Comparison of ENCODE assay signal across 8 mouse cellular contexts in genomic region chr4:116596978-116597881, GRCm38 (mm10). TPM values are rescaled to one million over a fixed set of nuclear protein-coding genes. Genes with fewer than 3 reads are reported as not detected.
DNase-seq lines count a peak whose midpoint lies in the region; ATAC-seq and TF ChIP-seq lines count a peak whose summit lies in the region.

No protein-coding gene starts in this region.

- peak overlapping the region; percentile 83 for H3K4me3 ChIP-seq in G1E (ENCODE audit: low read depth, low read length)
- peak overlapping the region; percentile 66 for H3K4me3 ChIP-seq in forebrain, embryonic 16.5 days (replicated peaks; ENCODE audit: low read length)
- H3K4me3 ChIP-seq in layer of hippocampus, adult 2 months = peak overlapping the region; percentile 92
- peak overlapping the region; percentile 50 for H3K4me3 ChIP-seq in lung, embryonic 14.5 days (ENCODE audit: low read depth, low read length)
- H3K4me3 ChIP-seq in olfactory bulb, adult 2 months (ENCODE audit: insufficient read depth, low read depth, low read length) = peak overlapping the region; percentile 84
- H3K4me3 ChIP-seq in thymus, adult 2 months (ENCODE audit: control insufficient read depth, insufficient read depth, low read length) = peak overlapping the region; percentile 47

- peak overlapping the region; percentile 74 for H3K9ac ChIP-seq in forebrain, embryonic 16.5 days (replicated peaks; ENCODE audit: low read depth, low read length)
- H3K9ac ChIP-seq in lung, embryonic 14.5 days = peak overlapping the region; percentile 60

- intact Hi-C loops in heart, postnatal 36 days (cut with DNase I) = loop anchor here (5.0 kb wide), 1 partner anchor 255 kb away; no protein-coding TSS in a partner anchor

- no peaks in the 10 kb centered on the region for H3K27me3 ChIP-seq in G1E (ENCODE audit: insufficient read depth, low read length)
- H3K27me3 ChIP-seq in forebrain, embryonic 16.5 days (replicated peaks; ENCODE audit: control insufficient read depth, insufficient read depth, low read length) = no peaks in the 10 kb centered on the region
- no peaks in the 10 kb centered on the region for H3K27me3 ChIP-seq in lung, embryonic 14.5 days (ENCODE audit: insufficient read depth, low read length)
- H3K27me3 ChIP-seq in thymus, adult 2 months (ENCODE audit: control insufficient read depth, insufficient read depth, low read length) = no peaks in the 10 kb centered on the region

- WGBS in forebrain, embryonic 16.5 days = under 1% methylated on average over 50 of the region's 50 CpGs
- WGBS in lung, embryonic 14.5 days = under 1% methylated on average over 50 of the region's 50 CpGs
- under 1% methylated on average over 50 of the region's 50 CpGs for WGBS in olfactory bulb, adult 2 months
- under 1% methylated on average over 50 of the region's 50 CpGs for WGBS in thymus, adult 2 months

- peak overlapping the region; percentile 57 for H3K27ac ChIP-seq in forebrain, embryonic 16.5 days (ENCODE audit: low read length)
- peak overlapping the region; percentile 88 for H3K27ac ChIP-seq in layer of hippocampus, adult 2 months
- H3K27ac ChIP-seq in lung, embryonic 14.5 days (ENCODE audit: low read depth) = peak overlapping the region; percentile 68
- H3K27ac ChIP-seq in olfactory bulb, adult 2 months (ENCODE audit: insufficient read depth, low read depth, low read length) = peak overlapping the region; percentile 44
- H3K27ac ChIP-seq in thymus, adult 2 months (ENCODE audit: control insufficient read depth, insufficient read depth, low read length) = no peak overlapping the region

- TF ChIP-seq CTCF in G1E (IDR thresholded peaks at IDR 0.05; ENCODE audit: low read depth, low read length) = no peak
- peak; percentile 48 for TF ChIP-seq CTCF in layer of hippocampus, adult 2 months (conservative IDR thresholded peaks at IDR 0.05)
- TF ChIP-seq CTCF in lung, embryonic 14.5 days (IDR thresholded peaks at IDR 0.05; ENCODE audit: low read depth) = peak; percentile 40; the same call in 1 of the 2 replicates
- 0 out of 2 replicates have a peak, but pooled peaks have one; percentile 3 for TF ChIP-seq CTCF in olfactory bulb, adult 2 months (IDR thresholded peaks at IDR 0.05; ENCODE audit: insufficient read depth, low read depth, low read length)
- 0 out of 2 replicates have a peak, but pooled peaks have one; percentile 21 for TF ChIP-seq CTCF in thymus, adult 2 months (IDR thresholded peaks at IDR 0.05; ENCODE audit: borderline replicate concordance, control insufficient read depth, extremely low read depth, insufficient read depth, low read length, poor library complexity)

- no peaks in the 10 kb centered on the region for H3K9me3 ChIP-seq in G1E (replicated peaks)
- no peaks in the 10 kb centered on the region for H3K9me3 ChIP-seq in forebrain, embryonic 16.5 days (ENCODE audit: control insufficient read depth, low read length)
- H3K9me3 ChIP-seq in lung, embryonic 14.5 days (ENCODE audit: low read depth, low read length) = no peaks in the 10 kb centered on the region

- H3K4me1 ChIP-seq in G1E (ENCODE audit: insufficient read depth, low read depth, low read length) = peaks cover 33% of the 10 kb centered on the region
- H3K4me1 ChIP-seq in forebrain, embryonic 16.5 days (replicated peaks; ENCODE audit: control insufficient read depth, insufficient read depth, low read length) = peaks cover 16% of the 10 kb centered on the region
- 0 out of 2 replicates have a peak, but pooled peaks cover 3% of the 10 kb centered on the region for H3K4me1 ChIP-seq in lung, embryonic 14.5 days (ENCODE audit: insufficient read depth)
- peaks cover 12% of the 10 kb centered on the region; the same call in 1 of the 2 replicates for H3K4me1 ChIP-seq in olfactory bulb, adult 2 months (ENCODE audit: control insufficient read depth, insufficient read depth, low read length)
- peaks cover 14% of the 10 kb centered on the region for H3K4me1 ChIP-seq in thymus, adult 2 months (replicated peaks; ENCODE audit: control insufficient read depth, insufficient read depth, low read length)

- H3K36me3 ChIP-seq in G1E (replicated peaks) = peaks cover 67% of the 10 kb centered on the region
- H3K36me3 ChIP-seq in forebrain, embryonic 16.5 days (ENCODE audit: control insufficient read depth, insufficient read depth) = peaks cover 17% of the 10 kb centered on the region
- peaks cover 40% of the 10 kb centered on the region for H3K36me3 ChIP-seq in lung, embryonic 14.5 days (ENCODE audit: insufficient read depth)
- H3K36me3 ChIP-seq in thymus, adult 2 months (ENCODE audit: control insufficient read depth, insufficient read depth, low read length) = peaks cover 42% of the 10 kb centered on the region

- H3K4me2 ChIP-seq in forebrain, embryonic 16.5 days (ENCODE audit: low read length) = peak overlapping the region; percentile 87
- H3K4me2 ChIP-seq in lung, embryonic 14.5 days = peak overlapping the region; percentile 91

- DNase-seq in G1E (ENCODE audit: low spot score) = peak; percentile 80
- DNase-seq in cerebellum, adult 18-20 months = peak; percentile 93 to 96
- DNase-seq in heart, postnatal 36 days = peak; percentile 84 to 85
- DNase-seq in layer of hippocampus, adult 2 months (ENCODE audit: low spot score in 2 of 2) = peak; percentile 87 to 88
- peak; percentile 94 for DNase-seq in lung, embryonic 14.5 days
- DNase-seq in thymus, adult 2 months = peak; percentile 52

- peak; percentile 78 for TF ChIP-seq POLR2A in olfactory bulb, adult 2 months (IDR thresholded peaks at IDR 0.05; ENCODE audit: insufficient read depth, low read depth, low read length)
- TF ChIP-seq POLR2A in thymus, adult 2 months (IDR thresholded peaks at IDR 0.05; ENCODE audit: control insufficient read depth, extremely low read depth, insufficient read depth, low read length, poor library complexity) = no peak; the same call in 1 of the 2 replicates

- ATAC-seq in G1E (ENCODE audit: extremely low read depth, insufficient number of reproducible peaks, low FRiP score, poor library complexity, severe bottlenecking) = peak; percentile 87
- ATAC-seq in forebrain, embryonic 16.5 days = peak; percentile 92
- ATAC-seq in lung, embryonic 14.5 days (ENCODE audit: insufficient read depth) = peak; percentile 96

RNA-seq across cellular contexts. Expression of gene Ccdc17, which starts 0.8 kb away (rescaled TPM):
- total RNA-seq in G1E (2014; fragmentation: Nextera tagmentation) = 5.8 and 6.2 TPM in 2 replicates
- total RNA-seq in G1E (2017) = 5.0 and 5.9 TPM in 2 replicates
- polyA plus RNA-seq in G1E (2012) = 0.37 and 0.83 TPM in 2 replicates
- 1.9 and 3.6 TPM in 2 replicates for polyA plus RNA-seq in forebrain, embryonic 16.5 days (2015; fragmentation: Nextera tagmentation; extraction: Ambion mirVana)
- total RNA-seq in heart, postnatal 36 days (2021) = 1 to 10 TPM; 2.6 to 3.5 TPM
- 1 to 10 TPM; 5.7 to 7.4 TPM for total RNA-seq in layer of hippocampus, adult 2 months (2021)
- polyA plus RNA-seq in lung, embryonic 14.5 days (2014; fragmentation: Nextera tagmentation; extraction: Ambion mirVana) = 2.6 and 3.4 TPM in 2 replicates
- polyA plus RNA-seq in olfactory bulb, adult 2 months (2012; ENCODE audit: insufficient read depth, insufficient read length, low replicate concordance, missing spikeins) = not detected in 2 replicates
- polyA plus RNA-seq in thymus, adult 2 months (2012; rRNA removed) = 7.3 and 9.9 TPM in 2 replicates

RNA-seq across cellular contexts. Expression of gene Nasp, which starts 30.5 kb away (rescaled TPM):
- total RNA-seq in G1E (2014; fragmentation: Nextera tagmentation) (134 and 149 TPM in 2 replicates), G1E (2017) (315 and 326 TPM in 2 replicates)
- 11.9 and 25.8 TPM in 2 replicates for polyA plus RNA-seq in G1E (2012)
- polyA plus RNA-seq in forebrain, embryonic 16.5 days (2015; fragmentation: Nextera tagmentation; extraction: Ambion mirVana) = 127 and 131 TPM in 2 replicates
- total RNA-seq in heart, postnatal 36 days (2021) = 10 to 100 TPM; 18.6 to 25.5 TPM
- 10 to 100 TPM; 28.0 to 32.5 TPM for total RNA-seq in layer of hippocampus, adult 2 months (2021)
- 164 and 168 TPM in 2 replicates for polyA plus RNA-seq in lung, embryonic 14.5 days (2014; fragmentation: Nextera tagmentation; extraction: Ambion mirVana)
- polyA plus RNA-seq in olfactory bulb, adult 2 months (2012; ENCODE audit: insufficient read depth, insufficient read length, low replicate concordance, missing spikeins) = not detected in 2 replicates
- polyA plus RNA-seq in thymus, adult 2 months (2012; rRNA removed) = 14.2 and 15.8 TPM in 2 replicates

RNA-seq across cellular contexts. Expression of gene Gpbp1l1, which starts 39.8 kb away (rescaled TPM):
- 193 and 233 TPM in 2 replicates for total RNA-seq in G1E (2014; fragmentation: Nextera tagmentation)
- total RNA-seq in G1E (2017) = 158 and 191 TPM in 2 replicates
- polyA plus RNA-seq in G1E (2012) = 10.4 and 12.7 TPM in 2 replicates
- 19.0 and 22.9 TPM in 2 replicates for polyA plus RNA-seq in forebrain, embryonic 16.5 days (2015; fragmentation: Nextera tagmentation; extraction: Ambion mirVana)
- total RNA-seq in heart, postnatal 36 days (2021) = 10 to 100 TPM; 65.4 to 83.1 TPM
- total RNA-seq in layer of hippocampus, adult 2 months (2021) = 10 to 100 TPM; 38.2 to 45.0 TPM
- 39.5 and 41.5 TPM in 2 replicates for polyA plus RNA-seq in lung, embryonic 14.5 days (2014; fragmentation: Nextera tagmentation; extraction: Ambion mirVana)
- 174 TPM in 1 of 2 replicates, not detected in the other for polyA plus RNA-seq in olfactory bulb, adult 2 months (2012; ENCODE audit: insufficient read depth, insufficient read length, low replicate concordance, missing spikeins)
- 76.9 and 81.2 TPM in 2 replicates for polyA plus RNA-seq in thymus, adult 2 months (2012; rRNA removed)

RNA-seq across cellular contexts. Expression of gene Tmem69, which starts 41.5 kb away (rescaled TPM):
- total RNA-seq in G1E (2014; fragmentation: Nextera tagmentation) (99.9 and 128 TPM in 2 replicates), G1E (2017) (18.9 and 23.2 TPM in 2 replicates)
- polyA plus RNA-seq in G1E (2012) = 2.1 and 5.6 TPM in 2 replicates
- 28.3 and 30.0 TPM in 2 replicates for polyA plus RNA-seq in forebrain, embryonic 16.5 days (2015; fragmentation: Nextera tagmentation; extraction: Ambion mirVana)
- 10 to 100 TPM; 21.2 to 26.4 TPM for total RNA-seq in heart, postnatal 36 days (2021)
- total RNA-seq in layer of hippocampus, adult 2 months (2021) = 10 to 100 TPM; 11.4 to 13.3 TPM
- 21.2 and 27.7 TPM in 2 replicates for polyA plus RNA-seq in lung, embryonic 14.5 days (2014; fragmentation: Nextera tagmentation; extraction: Ambion mirVana)
- not detected in 2 replicates for polyA plus RNA-seq in olfactory bulb, adult 2 months (2012; ENCODE audit: insufficient read depth, insufficient read length, low replicate concordance, missing spikeins)
- polyA plus RNA-seq in thymus, adult 2 months (2012; rRNA removed) = 7.2 and 8.0 TPM in 2 replicates

RNA-seq across cellular contexts. Expression of gene Akr1a1, which starts 54.2 kb away (rescaled TPM):
- total RNA-seq in G1E (2014; fragmentation: Nextera tagmentation) = 361 and 367 TPM in 2 replicates
- 830 and 919 TPM in 2 replicates for total RNA-seq in G1E (2017)
- 138 and 154 TPM in 2 replicates for polyA plus RNA-seq in G1E (2012)
- 794 and 796 TPM in 2 replicates for polyA plus RNA-seq in forebrain, embryonic 16.5 days (2015; fragmentation: Nextera tagmentation; extraction: Ambion mirVana)
- total RNA-seq in heart, postnatal 36 days (2021) = 100 to 1,000 TPM; 272 to 290 TPM
- 100 to 1,000 TPM; 376 to 387 TPM for total RNA-seq in layer of hippocampus, adult 2 months (2021)
- 759 and 786 TPM in 2 replicates for polyA plus RNA-seq in lung, embryonic 14.5 days (2014; fragmentation: Nextera tagmentation; extraction: Ambion mirVana)
- polyA plus RNA-seq in olfactory bulb, adult 2 months (2012; ENCODE audit: insufficient read depth, insufficient read length, low replicate concordance, missing spikeins) = 1,277 TPM in 1 of 2 replicates, not detected in the other
- polyA plus RNA-seq in thymus, adult 2 months (2012; rRNA removed) = 490 and 565 TPM in 2 replicates
